Mouse (Mus musculus): Measurements from ENCODE around the gene Ndufb7. TPM values are rescaled to one million over a fixed set of nuclear protein-coding genes. Genes with fewer than 3 reads are reported as not detected.

Gene Ndufb7
- polyA plus RNA-seq, 1 experiment from 2014 or later: 398 TPM

DNA sequence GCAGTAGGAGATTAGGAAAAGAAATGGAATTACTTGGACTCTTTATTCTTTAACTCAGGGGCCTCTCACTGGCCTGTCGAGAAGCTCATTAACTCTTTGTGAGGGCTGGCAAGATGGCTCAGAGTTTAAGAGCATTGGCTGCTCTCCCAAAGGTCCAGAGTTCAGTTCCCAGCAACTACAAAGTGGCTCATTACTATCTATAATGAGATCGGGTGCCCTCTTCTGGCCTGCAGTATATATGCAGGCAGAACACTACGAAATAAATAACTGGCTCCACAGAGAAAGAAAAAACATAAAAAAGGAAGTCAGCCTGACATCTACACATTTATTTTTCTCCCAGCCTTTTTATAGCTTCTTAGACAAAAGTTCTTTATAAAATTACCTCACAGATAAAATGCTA is 29.9 kb downstream of the Ndufb7 start:
- WGBS: 30% methylated on average over 3 of the region's 3 CpGs
- H3K27me3 ChIP-seq (ENCODE audit: insufficient read depth, poor library complexity, severe bottlenecking): no peaks in the 10 kb centered on the region
- peaks cover 10% of the 10 kb centered on the region for H3K36me3 ChIP-seq
- peaks cover 28% of the 10 kb centered on the region for H3K4me1 ChIP-seq (replicated peaks)
- H3K4me3 ChIP-seq: no peak overlapping the region
- DNase-seq (ENCODE audit: low spot score): no peak
- no peaks in the 10 kb centered on the region for H3K9me3 ChIP-seq
- no peak overlapping the region for H3K27ac ChIP-seq

DNA sequence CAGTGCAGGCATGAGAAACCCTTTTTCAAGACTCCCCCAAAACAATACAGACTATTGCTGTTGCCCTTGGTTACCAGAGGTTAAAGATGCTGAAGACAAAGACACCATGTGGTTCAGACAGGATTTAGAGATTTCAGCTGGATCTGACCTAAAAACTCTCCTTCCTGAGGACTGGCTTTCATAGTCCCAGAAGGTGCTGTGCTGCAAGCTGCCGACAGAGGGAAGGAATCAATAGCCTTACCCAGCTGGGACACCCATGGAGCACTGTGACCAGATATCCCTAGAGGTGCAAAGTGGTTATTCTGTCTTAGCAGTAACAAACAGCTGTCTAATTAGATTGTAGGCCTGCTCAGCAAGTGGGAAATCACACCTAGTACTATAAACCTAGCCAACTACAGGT is 31.7 kb downstream of the Ndufb7 start:
- H3K36me3 ChIP-seq: no peaks in the 10 kb centered on the region
- H3K4me1 ChIP-seq (replicated peaks): peaks cover 13% of the 10 kb centered on the region
- no peak overlapping the region for H3K4me3 ChIP-seq
- DNase-seq (ENCODE audit: low spot score): no peak
- no peak overlapping the region for H3K27ac ChIP-seq
- H3K27me3 ChIP-seq (ENCODE audit: insufficient read depth, poor library complexity, severe bottlenecking): no peaks in the 10 kb centered on the region
- H3K9me3 ChIP-seq: no peaks in the 10 kb centered on the region
- WGBS: 18% methylated on average over 1 of the region's 1 CpGs

DNA sequence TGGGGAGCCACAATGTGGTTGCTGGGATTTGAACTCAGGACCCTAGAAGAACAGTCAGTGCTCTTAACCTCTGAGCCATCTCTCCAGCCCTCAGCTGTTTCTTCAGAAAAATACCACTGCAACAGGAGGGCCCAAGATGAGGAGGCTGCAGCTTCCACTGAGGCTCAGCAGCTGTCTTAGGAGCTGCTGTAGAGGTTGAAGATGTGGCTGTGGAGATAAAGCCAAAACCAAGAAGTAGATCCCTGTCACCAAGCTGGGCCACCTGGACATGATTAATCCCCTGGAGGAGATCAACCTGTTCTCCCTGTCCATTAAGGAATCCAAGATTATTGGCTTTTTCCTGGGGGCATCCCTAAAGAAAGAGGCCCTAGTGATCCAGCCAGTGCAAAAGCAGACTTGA is 33.3 kb downstream of the Ndufb7 start:
- Histone ChIP-seq H3K9me3 (no peaks in the 10 kb centered on the region), H3K27ac (no peak overlapping the region), H3K4me1 (replicated peaks) (peaks cover 7% of the 10 kb centered on the region), H3K27me3 (ENCODE audit: insufficient read depth, poor library complexity, severe bottlenecking) (no peaks in the 10 kb centered on the region), H3K4me3 (no peak overlapping the region), H3K36me3 (no peaks in the 10 kb centered on the region)
- DNase-seq (ENCODE audit: low spot score): no peak

DNA sequence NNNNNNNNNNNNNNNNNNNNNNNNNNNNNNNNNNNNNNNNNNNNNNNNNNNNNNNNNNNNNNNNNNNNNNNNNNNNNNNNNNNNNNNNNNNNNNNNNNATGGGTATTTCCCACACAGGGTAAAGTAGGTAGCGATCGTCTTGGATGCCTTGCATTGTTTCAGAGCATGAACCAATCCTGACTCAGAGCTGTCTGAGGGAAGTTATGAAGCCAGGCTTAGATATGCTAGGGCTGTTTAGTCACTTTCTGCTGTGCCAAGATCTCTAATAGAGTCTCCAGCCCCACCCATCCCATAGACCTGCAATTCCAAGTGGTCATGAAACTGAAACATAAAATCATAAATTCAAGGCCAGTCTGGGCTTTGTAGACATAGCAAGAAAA is 36.2 kb downstream of the Ndufb7 start:
- H3K4me1 ChIP-seq (replicated peaks): peaks cover 16% of the 10 kb centered on the region
- H3K36me3 ChIP-seq: no peaks in the 10 kb centered on the region
- H3K27ac ChIP-seq: no peak overlapping the region
- DNase-seq (ENCODE audit: low spot score): no peak
- no peaks in the 10 kb centered on the region for H3K9me3 ChIP-seq
- H3K4me3 ChIP-seq: no peak overlapping the region
- 84% methylated on average over 2 of the region's 2 CpGs for WGBS
- H3K27me3 ChIP-seq (ENCODE audit: insufficient read depth, poor library complexity, severe bottlenecking): no peaks in the 10 kb centered on the region

DNA sequence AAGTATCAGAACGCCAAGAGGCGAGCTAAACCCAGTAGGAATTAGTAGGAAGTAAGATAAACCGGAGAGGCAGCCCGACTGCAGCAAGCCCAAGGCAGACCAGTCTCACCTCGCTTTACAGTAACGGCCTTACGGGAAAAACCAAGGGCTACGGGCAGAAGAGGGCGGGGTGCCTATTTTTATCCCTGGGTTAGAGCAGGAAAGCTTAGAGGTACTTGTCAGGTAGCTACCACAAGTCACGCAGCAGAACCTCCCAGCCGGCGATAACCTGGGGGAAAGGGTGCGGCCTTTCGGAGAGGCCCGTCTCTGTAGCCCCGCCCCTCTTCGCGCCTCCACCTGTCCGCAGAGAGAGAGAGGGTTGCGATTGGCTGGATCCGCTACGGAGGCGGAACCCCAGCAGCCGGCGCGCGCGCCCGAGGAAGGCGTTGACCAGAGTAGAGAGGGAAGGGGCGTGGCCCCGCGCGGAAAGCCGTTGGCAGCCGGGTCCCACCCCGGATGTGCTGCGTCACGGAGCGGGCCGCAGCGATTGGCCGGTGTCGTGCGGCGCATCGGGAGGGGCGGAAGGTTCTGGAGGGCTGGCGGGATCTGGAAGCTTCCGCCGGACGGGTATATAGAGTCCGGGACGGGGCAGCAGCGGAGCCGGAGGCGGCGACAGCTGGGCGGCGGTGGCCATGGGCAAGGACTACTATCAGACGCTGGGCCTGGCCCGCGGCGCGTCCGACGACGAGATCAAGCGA is 41.4 kb downstream of the Ndufb7 start, which contains the start of the genes Tecr and Dnajb1:
TSS of gene Tecr (minus strand) at position 311 of the 737 bp plus-strand sequence.
TSS of gene Dnajb1 (plus strand) at position 533 of the 737 bp plus-strand sequence.
- peak; percentile 99 for DNase-seq (ENCODE audit: low spot score)
- under 1% methylated on average over 69 of the region's 69 CpGs for WGBS
- peaks cover 33% of the 10 kb centered on the region for H3K36me3 ChIP-seq
- H3K4me3 ChIP-seq: peak within 1 kb of the TSS; percentile 80
- H3K27me3 ChIP-seq (ENCODE audit: insufficient read depth, poor library complexity, severe bottlenecking): no peaks in the 10 kb centered on the region
- no peaks in the 10 kb centered on the region for H3K9me3 ChIP-seq
- H3K4me1 ChIP-seq (replicated peaks): peaks cover 33% of the 10 kb centered on the region
- peak within 1 kb of the TSS; percentile 96 for H3K27ac ChIP-seq

- H3K4me3 ChIP-seq: peak overlapping the region; percentile 80
- WGBS: under 1% methylated on average over 51 of the region's 51 CpGs
- H3K4me1 ChIP-seq (replicated peaks): peaks cover 33% of the 10 kb centered on the region
- peak; percentile 79 for DNase-seq (ENCODE audit: low spot score)
- H3K36me3 ChIP-seq: peaks cover 39% of the 10 kb centered on the region
- H3K9me3 ChIP-seq: no peaks in the 10 kb centered on the region
- no peaks in the 10 kb centered on the region for H3K27me3 ChIP-seq (ENCODE audit: insufficient read depth, poor library complexity, severe bottlenecking)
- H3K27ac ChIP-seq: peak overlapping the region; percentile 96
Measured at GRCm38 (mm10) chr8:83608398-83608829, 41.9 kb downstream of the Ndufb7 start.

GRCm38 (mm10) chr8:83609086-83609485 is 42.6 kb downstream of the Ndufb7 start:
- Histone ChIP-seq H3K4me1 (replicated peaks) (peaks cover 33% of the 10 kb centered on the region), H3K27ac (peak overlapping the region; percentile 96), H3K36me3 (peaks cover 46% of the 10 kb centered on the region), H3K4me3 (peak overlapping the region; percentile 80), H3K9me3 (no peaks in the 10 kb centered on the region), H3K27me3 (ENCODE audit: insufficient read depth, poor library complexity, severe bottlenecking) (no peaks in the 10 kb centered on the region)
- DNase-seq (ENCODE audit: low spot score): no peak
- WGBS: 42% methylated on average over 9 of the region's 9 CpGs

- Histone ChIP-seq H3K4me1 (replicated peaks) (peaks cover 33% of the 10 kb centered on the region), H3K27ac (no peak overlapping the region), H3K4me3 (peak overlapping the region; percentile 80), H3K36me3 (peaks cover 50% of the 10 kb centered on the region), H3K9me3 (no peaks in the 10 kb centered on the region), H3K27me3 (ENCODE audit: insufficient read depth, poor library complexity, severe bottlenecking) (no peaks in the 10 kb centered on the region)
- WGBS: 95% methylated on average over 10 of the region's 10 CpGs
- no peak for DNase-seq (ENCODE audit: low spot score)
Measured at GRCm38 (mm10) chr8:83609547-83610180, 43.2 kb downstream of the Ndufb7 start.

DNA sequence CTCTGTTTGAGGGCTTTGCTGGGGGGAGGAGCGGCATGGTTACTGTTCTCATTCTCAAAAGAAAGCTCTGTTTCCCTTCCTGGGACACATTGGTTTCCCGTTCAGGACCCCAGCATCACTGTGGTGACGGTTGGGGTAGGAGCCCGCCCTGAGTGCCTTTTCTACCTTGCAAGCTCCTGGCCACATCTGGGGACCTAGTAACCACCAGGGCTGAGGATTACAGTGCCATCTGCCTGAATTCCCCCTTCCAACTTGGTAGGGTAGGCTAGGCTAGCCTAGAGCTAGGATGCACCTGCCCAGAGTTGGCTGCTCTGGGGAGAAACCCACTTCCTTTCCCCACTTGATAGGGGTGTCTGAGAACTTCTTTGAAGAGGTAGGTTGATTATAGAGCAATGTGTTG is 45.5 kb downstream of the Ndufb7 start:
- Histone ChIP-seq H3K27me3 (ENCODE audit: insufficient read depth, poor library complexity, severe bottlenecking) (no peaks in the 10 kb centered on the region), H3K9me3 (no peaks in the 10 kb centered on the region), H3K4me1 (replicated peaks) (peaks cover 27% of the 10 kb centered on the region), H3K36me3 (peaks cover 50% of the 10 kb centered on the region), H3K27ac (no peak overlapping the region), H3K4me3 (no peak overlapping the region)
- 98% methylated on average over 4 of the region's 4 CpGs for WGBS
- no peak for DNase-seq (ENCODE audit: low spot score)

DNA sequence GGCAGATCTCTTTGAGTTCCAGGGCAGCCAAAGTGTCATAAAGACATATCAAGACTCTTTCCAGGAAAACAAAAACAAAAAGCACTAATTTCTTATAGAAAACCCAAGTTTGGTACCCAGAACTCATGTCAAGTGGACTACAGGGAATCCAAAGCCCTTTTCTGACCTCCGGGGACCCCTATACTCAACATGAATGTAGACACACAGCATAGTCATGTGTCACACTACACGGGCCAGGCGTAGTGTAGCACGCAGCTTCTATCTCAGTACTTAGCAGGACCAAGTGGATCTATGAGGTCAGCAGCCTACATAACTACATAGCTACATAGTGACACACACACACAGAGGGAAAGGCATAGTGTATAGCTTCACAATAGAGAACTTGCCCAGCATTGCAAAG is 47.2 kb downstream of the Ndufb7 start:
- Histone ChIP-seq H3K27ac (no peak overlapping the region), H3K9me3 (0 out of 2 replicates have a peak, but pooled peaks cover 3% of the 10 kb centered on the region), H3K4me3 (no peak overlapping the region), H3K27me3 (ENCODE audit: insufficient read depth, poor library complexity, severe bottlenecking) (no peaks in the 10 kb centered on the region), H3K36me3 (peaks cover 50% of the 10 kb centered on the region), H3K4me1 (replicated peaks) (peaks cover 21% of the 10 kb centered on the region)
- no peak for DNase-seq (ENCODE audit: low spot score)
- 96% methylated on average over 4 of the region's 4 CpGs for WGBS

DNA sequence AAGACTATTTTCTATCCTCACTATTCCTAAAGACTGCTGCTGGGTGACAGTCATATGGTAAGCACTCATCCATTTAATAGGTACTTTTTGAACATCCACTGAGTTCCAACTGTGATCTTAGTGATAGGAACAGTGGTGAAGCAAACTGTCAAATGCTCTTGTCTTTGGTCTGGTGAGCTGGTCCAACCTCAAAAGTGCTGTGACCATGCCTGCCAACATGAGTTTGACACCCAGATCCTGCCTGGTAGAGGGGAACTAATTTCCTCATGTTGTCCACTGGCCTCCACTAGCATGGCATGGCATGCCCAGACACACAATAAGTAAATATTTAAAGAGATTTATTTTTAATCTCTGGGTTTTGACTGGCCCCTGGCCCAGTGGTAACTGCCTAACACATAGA is 50.2 kb downstream of the Ndufb7 start:
- H3K4me3 ChIP-seq: no peak overlapping the region
- peaks cover 29% of the 10 kb centered on the region for H3K36me3 ChIP-seq
- 0 out of 2 replicates have a peak, but pooled peaks cover 3% of the 10 kb centered on the region for H3K4me1 ChIP-seq (replicated peaks)
- H3K27me3 ChIP-seq (ENCODE audit: insufficient read depth, poor library complexity, severe bottlenecking): peaks cover 4% of the 10 kb centered on the region; the same call in 1 of the 2 replicates
- DNase-seq (ENCODE audit: low spot score): no peak
- 0 out of 2 replicates have a peak, but pooled peaks cover 3% of the 10 kb centered on the region for H3K9me3 ChIP-seq
- H3K27ac ChIP-seq: no peak overlapping the region

DNA sequence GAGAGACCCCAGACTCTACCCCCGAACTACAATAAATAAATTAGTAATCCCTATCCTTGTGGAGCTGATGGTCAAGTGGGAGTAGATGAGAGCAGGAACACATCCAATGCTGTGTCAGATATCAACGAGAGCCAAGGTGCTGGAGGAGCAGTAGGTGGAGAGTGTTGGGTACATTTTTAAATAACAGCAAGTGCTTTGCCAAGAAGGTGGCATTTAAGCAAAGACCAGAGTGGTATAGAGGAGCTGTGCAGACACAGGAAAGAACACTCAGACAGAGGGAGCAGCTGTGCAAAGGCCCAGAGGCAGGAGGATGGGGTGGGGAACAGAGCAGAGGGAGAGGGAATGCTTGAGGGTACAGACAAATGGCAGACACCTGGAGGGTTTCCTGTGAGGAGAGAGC is 50.6 kb downstream of the Ndufb7 start:
- Histone ChIP-seq H3K4me1 (replicated peaks) (peaks cover 3% of the 10 kb centered on the region; the same call in 1 of the 2 replicates), H3K27me3 (ENCODE audit: insufficient read depth, poor library complexity, severe bottlenecking) (peaks cover 6% of the 10 kb centered on the region; the same call in 1 of the 2 replicates), H3K27ac (no peak overlapping the region), H3K4me3 (no peak overlapping the region), H3K36me3 (peaks cover 24% of the 10 kb centered on the region), H3K9me3 (0 out of 2 replicates have a peak, but pooled peaks cover 3% of the 10 kb centered on the region)
- WGBS: 86% methylated on average over 2 of the region's 2 CpGs
- no peak for DNase-seq (ENCODE audit: low spot score)

DNA sequence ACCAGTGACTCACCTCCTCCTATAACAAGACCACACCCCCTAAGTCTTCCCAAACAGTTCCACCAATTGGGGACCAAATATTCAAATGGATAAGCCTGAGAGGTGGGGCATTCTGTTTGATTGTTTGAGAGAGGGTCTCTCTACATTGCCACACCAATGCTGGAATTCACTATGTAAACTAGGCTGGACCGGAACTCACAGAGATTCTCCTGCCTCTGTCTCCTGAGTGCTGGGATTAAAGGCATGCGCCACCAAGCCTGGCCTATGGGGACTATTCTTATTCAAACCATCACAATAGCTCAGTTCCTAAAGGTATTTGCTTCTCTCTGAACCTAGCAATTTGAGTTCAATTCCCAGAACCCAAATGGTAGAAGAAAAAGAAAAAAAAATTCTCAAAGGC is 52.1 kb downstream of the Ndufb7 start:
- Histone ChIP-seq H3K27ac (no peak overlapping the region), H3K4me3 (no peak overlapping the region), H3K36me3 (peaks cover 9% of the 10 kb centered on the region), H3K4me1 (replicated peaks) (peaks cover 8% of the 10 kb centered on the region; the same call in 1 of the 2 replicates), H3K27me3 (ENCODE audit: insufficient read depth, poor library complexity, severe bottlenecking) (peaks cover 6% of the 10 kb centered on the region; the same call in 1 of the 2 replicates), H3K9me3 (0 out of 2 replicates have a peak, but pooled peaks cover 3% of the 10 kb centered on the region)
- DNase-seq (ENCODE audit: low spot score): no peak
- WGBS: 93% methylated on average over 2 of the region's 2 CpGs
